Mouse (Mus musculus) heart, postnatal 10 days (tissue): Measurements from ENCODE around the gene Anxa4. TPM values are rescaled to one million over a fixed set of nuclear protein-coding genes. Genes with fewer than 3 reads are reported as not detected.

ENCODE experiments used
- DNase-seq, 2 experiments: peaks; one replicate each; pipeline ENCODE4 v3.0.0; 2021
- intact Hi-C: fragments of 180-260 bp; cut with DNase I; formaldehyde crosslinking; loops from one replicate; pipeline ENCODE4 v1.15.1; 2025
- total RNA-seq, 2 experiments: library from RNA; stranded (reverse); gene quantifications; 2 replicates each; pipeline ENCODE4 v1.2.3; 2021

Gene Anxa4
- total RNA-seq, 2 experiments from 2014 or later, result 38.5 to 39.6 TPM

DNA sequence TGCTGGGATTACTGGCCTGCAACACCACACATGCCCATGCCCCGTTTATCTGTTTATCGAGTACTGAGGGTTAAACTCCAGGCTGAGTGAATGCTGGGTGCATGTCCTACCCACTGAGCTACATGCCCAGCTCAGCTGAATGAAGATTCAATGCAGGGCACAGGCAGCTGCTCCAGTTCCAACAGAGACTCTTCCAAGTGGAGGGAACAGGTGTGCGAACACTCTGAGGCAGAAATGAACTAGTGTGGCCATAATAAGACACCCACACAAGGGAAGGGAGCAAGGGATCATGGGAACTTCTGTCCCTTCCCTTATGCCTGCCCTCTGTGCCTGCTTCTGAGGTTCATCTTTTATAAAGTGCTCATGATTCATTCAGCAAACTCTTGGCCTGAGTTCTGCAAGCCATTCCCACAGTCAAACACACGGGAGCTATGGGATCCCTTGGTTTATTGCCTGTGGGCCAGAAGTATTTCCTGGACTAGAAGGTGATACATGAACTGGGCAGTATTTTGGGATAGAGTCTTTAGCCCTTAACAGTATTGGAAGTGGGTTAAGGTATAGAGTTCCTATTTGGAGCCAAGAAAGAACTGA is 25.1 kb downstream of the Anxa4 start:
- intact Hi-C loops, result no loop called here
- no peak for DNase-seq

DNA sequence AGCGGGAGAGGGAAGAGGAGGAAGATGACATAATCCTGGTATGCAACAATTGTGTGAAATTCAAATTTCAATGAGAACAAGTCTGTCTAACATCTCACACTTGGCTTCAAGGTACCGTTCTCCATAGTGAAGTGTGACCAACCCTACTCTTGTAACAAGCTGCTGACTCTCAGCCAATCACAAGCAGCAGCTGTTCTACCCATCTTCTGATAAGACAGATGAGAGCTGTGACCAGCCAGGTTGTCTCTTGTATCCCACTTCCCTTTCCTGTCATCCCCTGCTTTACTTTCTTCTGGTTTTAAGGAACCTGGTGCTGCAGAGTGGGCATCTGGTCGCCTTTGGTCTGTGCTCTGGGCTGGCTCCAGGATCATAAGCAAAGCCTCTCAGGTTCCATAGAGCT is 25.9 kb downstream of the Anxa4 start:
- intact Hi-C loops, result no loop called here
- DNase-seq, result no peak

DNA sequence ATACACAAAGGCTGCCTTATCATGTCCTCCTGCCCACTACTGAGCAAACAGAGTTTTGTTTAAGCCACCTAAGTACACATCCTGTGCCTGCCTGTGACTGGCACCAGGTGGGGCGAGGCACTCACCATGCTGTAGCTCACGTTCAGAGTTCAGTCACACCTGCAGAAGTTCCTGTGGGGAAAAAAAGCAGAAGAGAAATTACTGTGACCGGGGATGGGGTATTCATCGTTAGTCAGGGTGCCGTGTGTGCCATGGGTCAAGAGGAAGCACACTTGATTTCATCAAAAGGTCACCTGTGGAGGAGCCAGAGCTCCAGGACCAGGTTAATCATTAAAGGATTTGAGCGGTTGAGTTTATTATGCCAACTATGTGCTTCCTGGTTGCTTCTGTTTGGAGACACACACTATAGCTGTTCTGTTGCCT is 27.7 kb downstream of the Anxa4 start:
- intact Hi-C loops, result no loop called here
- DNase-seq, result no peak

DNA sequence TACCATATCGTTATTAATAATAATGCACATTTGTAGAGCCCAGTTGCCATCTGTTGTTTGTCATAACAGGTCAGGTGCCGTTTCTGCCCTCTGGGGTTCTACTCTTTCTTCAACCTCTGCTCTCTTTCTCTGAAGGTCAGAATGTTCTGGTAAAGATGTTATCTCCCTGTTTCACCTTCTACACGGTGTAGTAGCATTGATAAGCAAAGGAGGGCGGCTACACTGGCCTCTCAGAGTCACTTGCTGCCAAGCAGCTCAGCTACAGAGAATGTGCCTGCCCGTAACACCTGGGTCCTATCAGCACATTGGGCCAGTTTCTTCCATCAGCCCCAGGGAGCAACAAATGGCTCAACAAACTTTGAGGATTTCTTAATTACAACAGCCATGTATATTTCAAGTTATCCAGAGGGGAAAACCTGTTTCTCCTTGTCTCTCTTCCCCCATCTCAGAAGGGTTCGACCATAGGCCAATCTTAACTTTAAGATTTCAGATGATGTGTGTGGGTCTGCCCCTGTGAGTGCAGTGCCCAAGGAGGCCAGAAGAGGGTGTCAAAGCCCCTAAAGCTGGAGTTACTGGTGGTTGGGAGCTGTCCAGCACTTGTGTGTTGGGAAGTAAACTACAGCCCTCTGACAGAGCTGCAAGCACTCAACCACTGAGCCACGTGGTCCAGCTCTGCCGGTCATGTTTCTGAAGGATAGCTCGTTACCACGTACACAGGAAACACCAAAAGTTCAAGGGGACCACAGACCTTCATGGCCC is 39.1 kb downstream of the Anxa4 start:
- intact Hi-C loops, result no loop called here
- no peak for DNase-seq

DNA sequence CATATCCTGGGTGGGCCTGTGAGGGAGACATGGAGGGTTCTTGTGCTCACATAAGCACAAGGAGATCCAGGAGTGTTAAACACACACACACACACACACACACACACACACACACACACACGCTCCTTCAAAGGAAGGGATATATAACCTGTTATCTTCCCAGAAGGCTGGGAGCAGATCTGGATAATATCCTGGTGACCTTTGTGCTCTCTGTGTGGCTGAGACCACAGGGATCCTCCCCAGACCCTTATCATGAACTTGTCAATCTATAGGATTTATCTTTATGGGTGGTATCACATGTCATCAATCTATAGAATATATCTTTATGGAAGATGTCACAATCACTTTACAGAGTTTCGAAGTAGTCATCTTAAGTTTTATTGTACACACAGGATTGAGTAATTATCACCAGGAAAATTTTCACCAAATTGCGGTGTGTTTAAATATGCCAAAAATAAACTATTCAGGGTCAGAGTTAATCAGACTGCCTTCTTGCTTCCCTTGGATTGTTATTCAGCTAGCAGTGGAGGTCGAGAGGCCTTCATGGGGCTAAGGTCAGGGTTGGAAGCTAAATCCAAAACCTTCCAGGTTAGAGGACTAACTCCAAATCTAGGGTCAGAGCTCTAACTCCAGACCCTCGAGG is 40.4 kb downstream of the Anxa4 start:
- no peak for DNase-seq
- intact Hi-C loops, result no loop called here

DNA sequence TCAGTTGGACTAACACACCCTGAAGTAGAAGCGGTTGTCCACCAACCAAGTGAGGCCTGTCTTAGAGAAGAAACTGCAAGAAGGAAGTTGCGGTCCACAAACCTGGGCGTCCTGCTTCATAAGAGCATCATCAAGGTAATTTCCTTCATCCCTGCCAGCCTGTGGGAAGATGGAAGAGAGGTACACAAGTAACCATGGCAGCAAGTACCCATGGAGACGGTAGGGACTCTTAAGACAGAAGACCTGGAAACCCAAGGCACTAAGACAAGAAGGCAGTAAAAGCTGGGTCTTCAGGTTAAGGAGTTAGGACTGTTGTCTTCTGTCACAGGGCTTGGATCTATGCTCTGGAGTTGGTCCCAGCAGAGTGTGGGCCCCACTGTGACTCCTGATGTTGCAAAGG is 42.4 kb downstream of the Anxa4 start:
- intact Hi-C loops, result no loop called here
- DNase-seq, result no peak

DNA sequence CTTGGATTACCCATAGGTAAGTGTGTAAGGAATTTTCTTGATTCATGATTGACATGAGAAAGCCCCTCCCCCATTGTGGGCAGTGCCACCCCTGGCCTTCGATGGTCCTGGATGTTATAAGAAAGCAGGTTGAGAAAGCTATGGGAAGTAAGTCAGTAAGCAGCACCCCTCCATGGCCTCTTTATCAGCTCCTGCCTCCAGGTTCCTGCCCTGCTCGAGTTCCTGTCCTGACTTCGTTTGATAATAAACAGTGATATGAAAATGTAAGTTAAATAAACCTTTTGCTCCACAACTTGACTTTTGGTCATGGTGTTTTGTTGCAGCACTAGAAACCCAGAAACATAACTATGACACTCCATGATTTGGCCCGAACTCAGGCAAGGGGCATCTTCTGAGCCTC is 43.6 kb downstream of the Anxa4 start:
- DNase-seq, result no peak
- intact Hi-C loops, result no loop called here

DNA sequence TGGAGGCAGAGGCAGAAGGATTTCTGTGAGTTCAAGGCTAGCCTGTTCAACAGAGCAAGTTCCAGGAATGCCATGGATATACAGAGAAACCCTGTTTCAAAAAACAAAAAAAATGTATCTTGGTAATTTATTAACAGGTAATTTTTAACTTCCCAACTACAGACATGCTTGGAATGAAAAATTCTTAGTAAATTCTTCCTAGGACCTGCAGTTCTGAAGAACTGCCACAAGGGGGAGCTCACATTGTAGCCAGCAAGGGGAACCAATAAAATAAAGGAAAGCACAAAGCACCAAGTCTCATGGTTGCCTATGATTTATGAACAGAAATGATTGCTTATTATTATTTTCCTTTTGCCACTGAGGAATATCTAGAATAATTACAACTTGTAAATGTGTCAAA is 46.2 kb downstream of the Anxa4 start:
- peak; percentile 57 to 70 for DNase-seq
- intact Hi-C loops, result loop anchor here (1.0 to 2.0 kb wide), 2 partner anchors 59 to 176 kb away; no protein-coding TSS in a partner anchor

DNA sequence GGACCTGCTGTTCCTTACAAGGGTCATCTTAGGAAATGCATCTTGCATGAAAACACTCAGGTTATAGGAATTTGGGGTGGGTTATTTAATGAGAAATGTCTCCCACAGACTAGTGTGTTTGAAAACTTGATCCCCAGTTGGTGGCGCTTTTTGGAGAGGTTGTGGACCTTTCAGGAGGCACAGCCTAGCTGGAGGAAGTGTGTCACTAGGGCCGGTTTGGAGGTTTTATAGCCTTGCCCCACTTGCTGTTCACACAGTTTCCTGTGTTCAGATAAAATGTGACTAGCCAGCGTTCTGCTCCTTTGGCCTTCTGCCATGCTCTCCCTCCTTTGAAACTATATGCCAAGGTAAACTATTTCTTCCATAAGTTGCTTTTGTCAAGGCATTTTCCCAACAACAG is 52.7 kb downstream of the Anxa4 start:
- DNase-seq, result no peak
- intact Hi-C loops, result no loop called here

DNA sequence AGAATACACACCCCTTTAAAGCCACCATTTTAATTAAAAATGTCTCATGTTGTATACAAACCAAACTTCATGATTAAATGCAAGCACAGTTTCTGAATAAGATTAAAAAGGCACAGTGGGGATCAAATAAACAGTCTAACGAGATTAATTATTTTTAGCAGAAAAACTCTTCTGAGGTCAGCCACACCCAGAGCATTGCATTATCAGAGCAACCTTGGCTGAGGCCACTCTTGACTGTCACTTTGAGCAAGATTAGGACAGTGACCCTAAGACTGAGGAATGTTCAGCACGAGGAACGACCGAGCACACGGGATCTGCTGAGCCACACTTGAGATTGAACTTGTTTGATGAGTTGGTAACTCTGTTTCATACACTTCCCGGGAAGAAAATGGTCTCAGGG is 56.6 kb downstream of the Anxa4 start:
- DNase-seq, result no peak
- intact Hi-C loops, result no loop called here

DNA sequence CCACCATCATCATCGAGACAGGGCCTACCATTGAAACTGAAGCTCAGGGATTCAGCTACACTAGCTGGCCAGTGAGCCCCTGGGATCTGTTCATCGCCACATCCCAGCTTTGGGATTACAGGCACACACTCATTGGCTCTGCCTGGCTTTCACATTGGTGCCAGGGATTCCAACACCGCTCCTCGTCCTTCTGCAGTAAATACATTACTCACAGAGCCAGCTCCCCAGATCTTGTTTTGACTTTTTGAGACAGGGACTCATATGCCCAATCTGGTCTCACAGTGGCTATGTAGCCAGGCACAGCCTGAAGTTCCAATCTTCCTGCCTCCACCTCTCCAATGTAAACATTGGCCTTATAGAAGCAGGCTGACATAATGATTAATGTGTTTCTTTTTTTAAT is 57.1 kb downstream of the Anxa4 start:
- intact Hi-C loops, result no loop called here
- DNase-seq, result no peak

DNA sequence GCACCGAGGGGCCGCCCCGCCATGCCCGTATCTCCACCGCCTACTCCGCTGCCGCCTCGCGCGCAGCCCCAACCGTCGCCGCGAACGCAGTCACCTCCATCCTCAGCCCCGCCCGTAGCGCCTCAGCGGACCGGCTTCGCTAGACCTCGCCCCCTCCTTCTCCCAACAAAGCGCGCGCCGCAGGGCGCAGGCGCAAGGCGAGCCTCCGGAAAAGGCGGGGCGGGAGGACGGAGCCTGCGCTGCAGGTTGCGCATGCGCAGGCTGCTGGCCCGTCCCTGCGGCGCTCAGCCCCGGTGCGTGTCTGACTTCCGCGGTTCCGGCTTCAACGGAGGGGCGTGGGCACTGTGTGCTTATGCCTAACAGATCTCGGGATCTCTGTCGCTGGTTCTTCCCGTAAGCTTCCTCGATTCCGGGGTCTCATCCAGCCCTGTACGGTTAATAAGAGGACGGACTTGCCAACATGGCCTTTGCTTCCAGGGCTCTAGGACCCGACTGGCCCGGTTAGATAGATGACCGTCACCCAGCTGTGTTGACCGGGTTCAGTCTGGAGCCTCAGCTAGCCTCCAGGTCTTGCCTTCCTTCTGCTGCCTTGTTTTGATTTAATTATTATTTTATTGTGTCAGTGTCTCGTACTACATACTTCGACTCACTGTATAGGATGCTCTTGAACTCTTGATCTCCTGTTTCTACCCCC is 60.1 kb downstream of the Anxa4 start, which contains the start of gene Gmcl1:
Gene Gmcl1, minus strand, starts transcription at position 201 of the 694 bp plus-strand sequence.
- peak; percentile 94 to 95 for DNase-seq
- intact Hi-C loops, result no loop called here

DNA sequence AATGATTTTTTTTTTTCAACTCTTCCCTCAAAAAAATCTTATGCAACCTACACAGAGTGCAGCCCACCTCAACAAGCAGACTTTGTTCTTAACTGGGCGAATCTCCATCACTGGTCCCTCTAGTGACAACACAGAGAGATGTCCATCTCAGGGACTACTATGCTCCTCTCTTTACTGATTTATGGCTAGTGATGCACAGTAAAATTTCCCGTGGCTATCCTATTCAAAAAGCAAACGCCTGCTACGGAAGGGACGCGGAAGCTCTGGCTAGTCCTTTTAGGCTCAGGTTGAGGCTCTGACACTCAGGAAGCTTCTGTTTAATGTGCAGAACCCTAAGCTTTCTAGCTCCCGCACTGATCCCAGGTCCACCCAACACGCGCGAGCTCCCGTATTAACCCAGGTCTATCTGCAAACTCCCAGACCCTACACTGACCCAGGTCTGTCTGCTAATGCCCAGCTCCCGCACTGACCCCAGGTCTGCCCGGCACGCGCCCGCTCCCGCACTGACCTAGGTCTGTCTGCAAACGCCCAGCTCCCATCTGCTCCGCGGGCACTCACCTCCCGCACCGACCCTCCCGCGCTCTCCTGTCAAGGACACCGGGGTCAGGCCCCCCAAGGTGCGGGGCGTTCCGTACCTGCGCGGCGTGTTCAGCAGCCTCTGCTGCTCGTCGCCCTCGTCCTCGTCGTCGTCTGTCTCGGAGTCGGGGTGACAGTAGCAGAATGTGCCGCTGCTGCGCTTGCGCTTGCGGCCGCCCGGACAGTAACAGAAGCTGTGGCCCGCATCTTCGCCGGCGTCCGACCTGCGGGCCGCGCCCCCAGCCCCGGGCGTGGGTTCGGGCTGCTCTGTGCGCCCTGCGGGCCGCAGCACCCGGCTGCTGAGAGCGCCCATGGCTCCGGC is 60.9 kb downstream of the Anxa4 start:
- intact Hi-C loops, result no loop called here
- peak in 1 of 2 experiments; percentile 10 for DNase-seq

DNA sequence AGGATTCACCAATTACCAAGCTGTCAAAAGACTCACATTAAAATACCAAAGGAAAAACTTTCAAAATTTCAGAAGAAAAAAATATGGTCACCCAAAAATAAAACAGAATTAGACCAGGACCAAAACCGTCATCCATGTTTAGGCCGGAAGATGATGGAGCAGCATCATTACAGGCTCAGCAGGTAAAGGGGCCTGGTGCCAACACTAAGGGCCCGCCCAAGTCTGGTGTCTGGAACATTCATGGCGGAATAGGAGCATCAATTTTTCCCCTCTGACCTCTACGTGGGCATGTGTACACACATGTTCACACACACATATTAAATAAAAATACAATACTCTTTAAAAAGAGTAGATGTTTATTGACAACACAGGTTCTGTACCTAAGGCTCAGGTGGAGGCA is 64.7 kb downstream of the Anxa4 start:
- intact Hi-C loops, result no loop called here
- DNase-seq, result no peak

DNA sequence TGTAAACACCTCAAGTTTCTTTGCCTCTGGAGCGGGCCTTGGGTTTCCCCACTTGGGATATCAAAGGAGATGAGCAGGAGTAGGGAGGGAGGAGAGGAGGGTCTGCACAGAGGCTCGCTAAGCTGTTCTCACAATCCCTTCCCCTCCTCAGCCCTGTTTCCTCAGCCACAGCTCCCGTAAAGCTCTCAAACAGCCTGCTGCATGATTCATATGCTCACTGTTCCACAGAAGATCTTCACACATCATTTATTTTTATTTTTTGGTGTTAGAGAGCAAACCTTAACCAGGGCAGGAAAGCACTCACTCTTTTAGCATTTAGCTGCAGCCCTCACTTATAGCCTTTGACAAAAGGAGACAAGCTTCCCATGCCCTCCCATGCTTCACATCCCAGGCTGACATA is 71.4 kb downstream of the Anxa4 start:
- intact Hi-C loops, result no loop called here
- no peak for DNase-seq

DNA sequence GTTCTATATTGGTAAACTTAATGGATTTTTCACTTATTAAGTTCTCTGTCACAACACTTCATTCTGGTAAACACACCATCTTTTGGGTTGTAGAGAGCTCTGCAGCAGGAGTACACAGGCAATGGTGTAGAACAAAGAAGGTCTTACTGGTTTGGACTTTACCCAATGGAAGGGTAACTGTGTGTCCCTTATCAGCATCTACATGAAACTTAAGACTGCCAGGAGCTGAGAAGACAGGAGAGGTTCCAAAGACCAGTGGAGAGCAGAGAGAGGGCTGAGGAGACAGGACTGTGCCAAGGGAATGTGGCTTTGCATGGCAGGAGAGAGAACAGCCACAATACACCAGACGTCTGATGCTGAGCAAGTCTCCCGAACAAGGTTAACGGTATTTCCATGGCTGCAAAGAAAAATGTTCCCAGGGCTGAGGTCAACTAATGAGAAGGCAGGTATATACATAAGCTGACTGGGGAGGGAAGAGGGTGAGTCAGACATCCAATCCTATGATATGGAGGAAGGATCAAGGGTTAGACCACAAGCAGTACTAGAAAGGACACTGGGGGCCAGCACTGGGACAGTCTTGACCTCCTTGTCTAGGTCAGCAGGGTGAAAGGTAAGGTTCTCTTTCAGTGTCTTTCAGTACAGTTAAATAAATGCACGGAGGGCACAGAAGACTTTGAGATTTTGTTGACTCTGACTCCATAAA is 85.2 kb downstream of the Anxa4 start:
- intact Hi-C loops, result no loop called here

DNA sequence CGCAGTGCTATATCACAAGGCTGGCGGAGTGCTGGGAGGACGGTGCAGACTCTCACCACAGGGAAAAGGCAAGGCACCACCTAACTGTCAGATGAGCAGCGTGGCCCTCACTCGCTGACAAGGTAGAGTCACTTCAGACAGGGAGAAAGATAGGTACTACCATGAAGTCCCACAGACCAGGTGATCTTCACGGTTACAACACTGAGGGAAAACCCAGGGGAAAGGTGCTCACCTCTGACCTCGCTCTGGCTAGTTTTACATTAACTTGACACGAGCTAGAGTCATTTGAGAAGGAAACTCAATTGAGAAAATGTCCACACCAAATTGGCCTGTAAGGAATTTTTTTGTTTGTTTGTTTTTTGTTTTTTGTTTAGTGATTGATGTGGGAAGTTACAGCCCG is 90.8 kb downstream of the Anxa4 start:
- intact Hi-C loops, result no loop called here
- no peak for DNase-seq

More for the DNA sequence above, 85.2 kb downstream of the Anxa4 start:
- no peak for DNase-seq

DNA sequence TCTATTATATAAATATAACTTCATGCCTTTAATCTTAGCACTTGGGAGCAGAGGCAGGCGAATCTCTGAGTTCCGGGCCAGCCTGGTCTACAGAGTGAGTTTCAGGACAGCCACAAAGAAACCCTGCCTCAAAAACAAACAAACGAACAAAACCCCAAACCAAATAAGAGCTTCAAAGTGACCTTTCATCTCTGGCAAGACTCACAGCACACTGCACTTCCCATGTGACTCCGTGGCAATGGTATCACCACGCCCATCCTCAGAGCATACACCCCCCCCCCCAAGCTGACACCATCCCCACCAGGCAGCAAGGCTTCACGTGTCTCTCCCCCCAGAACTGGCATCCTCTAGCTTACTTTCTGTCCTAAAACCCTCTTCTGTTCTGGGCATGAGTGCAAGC is 95.5 kb downstream of the Anxa4 start:
- DNase-seq, result no peak
- intact Hi-C loops, result no loop called here

DNA sequence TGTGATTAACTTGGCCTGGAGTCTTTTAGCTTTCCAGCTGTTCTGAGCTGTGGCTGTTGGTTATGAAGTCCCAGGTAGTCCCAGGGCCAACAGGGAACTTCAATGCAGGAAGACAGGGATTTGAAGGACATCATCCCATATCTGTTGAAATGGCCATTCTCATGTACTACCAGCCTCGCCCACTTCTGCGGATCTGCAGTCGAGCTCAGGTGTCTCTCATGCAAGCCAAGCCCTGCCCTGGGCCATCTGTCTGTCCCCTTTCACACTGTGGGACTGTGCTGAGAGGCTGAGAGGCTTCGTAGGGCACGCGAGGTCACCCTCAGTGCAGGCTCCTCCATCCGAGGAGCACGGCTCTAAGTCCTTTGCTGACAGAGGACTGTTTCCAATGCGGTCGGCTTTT is 97.2 kb downstream of the Anxa4 start:
- no peak for DNase-seq
- intact Hi-C loops, result no loop called here

DNA sequence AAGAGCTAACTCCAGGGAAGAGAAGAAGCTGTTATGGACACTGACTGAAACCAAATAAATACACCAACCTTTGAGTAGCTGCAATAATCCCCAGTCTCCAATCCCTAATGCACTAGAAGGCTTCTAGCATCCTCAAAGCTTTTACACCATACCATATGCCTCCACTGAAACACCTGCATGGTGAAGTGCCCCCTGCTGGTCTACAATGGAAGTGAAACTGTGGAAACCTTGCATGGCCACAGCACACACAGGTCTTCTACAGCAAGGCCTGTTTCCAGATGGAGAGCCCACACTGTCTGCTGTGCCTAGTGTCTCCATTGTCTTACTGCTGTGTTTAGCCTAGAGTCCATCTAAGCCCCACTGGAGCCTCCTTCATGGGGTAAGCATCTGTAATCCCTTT is 98.9 kb downstream of the Anxa4 start:
- DNase-seq, result peak; percentile 33 to 70
- intact Hi-C loops, result loop anchor here (1.0 kb wide), 1 partner anchor 149 kb away; no protein-coding TSS in a partner anchor
